Mouse (Mus musculus): ENCODE data around the gene Atf6b.

Atf6b gene

DNA sequence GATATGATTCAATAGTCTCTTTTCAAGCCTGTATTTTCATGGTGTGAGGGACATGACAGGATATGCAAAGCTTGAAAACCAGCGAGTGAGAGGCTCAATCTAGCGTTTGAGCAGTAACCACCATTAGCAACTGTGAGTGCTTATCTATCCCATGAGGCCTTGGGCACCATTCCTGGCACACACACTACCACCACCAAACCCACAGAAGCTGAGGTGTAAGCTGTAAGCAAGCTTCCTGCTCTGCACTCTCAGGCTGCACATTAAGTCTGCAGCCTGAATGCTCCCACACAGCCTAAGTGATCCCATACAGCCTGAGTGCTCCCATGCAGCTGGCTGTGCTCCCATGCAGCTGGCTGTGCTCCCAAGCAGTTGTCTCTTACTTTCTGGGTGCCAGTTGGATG is 53.7 kb downstream of the Atf6b start:
- DNase-seq: no peak

Measured in spleen, adult 18-20 months (tissue).